Mouse (Mus musculus) lung, postnatal 0 days (tissue): ENCODE data around the gene Srrm2.

Experiments
- CTCF ChIP-seq: IDR thresholded peaks from 2 replicates; pipeline ENCODE4 v1.5.1; 2016; ENCODE audit warnings: antibody characterized with exemption, mild to moderate bottlenecking
- EP300 ChIP-seq: IDR thresholded peaks from 2 replicates; pipeline ENCODE4 v1.6.1; 2016; ENCODE audit warnings: antibody characterized with exemption, mild to moderate bottlenecking, control low read depth

DNA sequence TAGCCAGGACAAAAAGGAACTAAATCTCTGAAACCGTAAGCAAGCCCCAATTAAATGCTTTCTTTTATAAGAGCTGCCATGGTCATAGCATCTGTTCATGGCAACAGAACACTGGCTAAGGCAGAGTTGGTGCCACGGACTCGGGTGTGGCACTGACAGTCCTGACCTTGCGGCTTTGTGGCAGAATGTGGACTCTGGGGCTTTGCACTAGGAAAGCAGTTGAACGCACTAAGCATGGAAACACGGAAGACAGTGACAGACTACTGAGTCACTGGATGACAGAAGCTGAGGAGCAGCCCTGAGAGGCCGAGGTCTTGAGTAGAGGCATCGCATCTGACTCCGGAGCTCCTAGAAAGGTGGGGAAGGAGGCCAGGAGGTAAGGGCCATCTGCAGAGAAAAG lies 32.8 kb upstream of the Srrm2 start:
- TF ChIP-seq CTCF (no peak), EP300 (no peak)
